10 mouse cellular contexts compared by ENCODE assay signal in genomic region chr7:141169300-141169699, GRCm38 (mm10). TPM values are rescaled to one million over a fixed set of nuclear protein-coding genes. Genes with fewer than 3 reads are reported as not detected.
DNase-seq lines count a peak whose midpoint lies in the region; ATAC-seq and TF ChIP-seq lines count a peak whose summit lies in the region.
"Had no signal": no experiment of that assay in that cellular context is flagged by ENCODE, and none has a peak within 500 bp of the region (broad histone marks: within the 10 kb centered on the region; RNA-seq: fewer than 3 reads in every experiment).

No protein-coding gene starts in this region.

- H3K9me3 ChIP-seq in forebrain, embryonic 16.5 days (ENCODE audit: control insufficient read depth, low read length) = no peaks in the 10 kb centered on the region
- H3K9me3 ChIP-seq in forebrain, postnatal 0 days (ENCODE audit: low read length) = no peaks in the 10 kb centered on the region
- no peaks in the 10 kb centered on the region for H3K9me3 ChIP-seq in neural tube, embryonic 12.5 days
- H3K9me3 ChIP-seq: forebrain, embryonic 15.5 days; hindbrain, embryonic 15.5 days had no signal

- TF ChIP-seq CTCF in forebrain, postnatal 0 days (IDR thresholded peaks at IDR 0.05; ENCODE audit: low read depth) = no peak

- 29% methylated on average over 1 of the region's 1 CpGs for WGBS in forebrain, embryonic 16.5 days
- 34% methylated on average over 1 of the region's 1 CpGs for WGBS in forebrain, postnatal 0 days
- 90% methylated on average over 1 of the region's 1 CpGs for WGBS in neural tube, embryonic 12.5 days

- no peak for ATAC-seq in forebrain, embryonic 16.5 days
- no peak for ATAC-seq in forebrain, postnatal 0 days
- no peak for ATAC-seq in neural tube, embryonic 12.5 days (ENCODE audit: low FRiP score, low read depth)
- ATAC-seq: forebrain, embryonic 15.5 days had no signal

- H3K27ac ChIP-seq in forebrain, embryonic 16.5 days (ENCODE audit: low read length) = no peak overlapping the region
- H3K27ac ChIP-seq in forebrain, postnatal 0 days (ENCODE audit: low read depth, low read length) = no peak overlapping the region
- H3K27ac ChIP-seq in neural tube, embryonic 12.5 days = no peak overlapping the region
- H3K27ac ChIP-seq: forebrain, embryonic 15.5 days; hindbrain, embryonic 15.5 days had no signal

- no peak overlapping the region for H3K4me2 ChIP-seq in forebrain, embryonic 16.5 days (ENCODE audit: low read length)
- H3K4me2 ChIP-seq in forebrain, postnatal 0 days (ENCODE audit: low read depth) = no peak overlapping the region
- 0 out of 2 replicates have a peak overlapping the region, but pooled peaks have one; percentile 53 for H3K4me2 ChIP-seq in neural tube, embryonic 12.5 days (replicated peaks)

- no peak overlapping the region for H3K4me3 ChIP-seq in forebrain, embryonic 16.5 days (replicated peaks; ENCODE audit: low read length)
- H3K4me3 ChIP-seq in forebrain, postnatal 0 days (ENCODE audit: low read depth, low read length) = no peak overlapping the region
- H3K4me3 ChIP-seq in neural tube, embryonic 12.5 days = no peak overlapping the region

- 0 out of 2 replicates have a peak overlapping the region, but pooled peaks have one; percentile 11 for H3K9ac ChIP-seq in forebrain, embryonic 16.5 days (replicated peaks; ENCODE audit: low read depth, low read length)
- H3K9ac ChIP-seq in forebrain, postnatal 0 days = no peak overlapping the region
- H3K9ac ChIP-seq in neural tube, embryonic 12.5 days = no peak overlapping the region

- DNase-seq in forebrain, postnatal 0 days = no peak
- DNase-seq in neural tube, embryonic 10.5 days (ENCODE audit: extremely low spot score, low spot score) = no peak
- peak; percentile 77 to 89 for DNase-seq in lung, adult 18-20 months
- DNase-seq in cerebellum, postnatal 14 days = no peak
- no peak for DNase-seq in left cerebral cortex, adult 9 months (ENCODE audit: low spot score in 2 of 2)
- no peak for DNase-seq in retina, embryonic 14.5 days (ENCODE audit: low spot score)

- H3K4me1 ChIP-seq in forebrain, embryonic 16.5 days (replicated peaks; ENCODE audit: control insufficient read depth, insufficient read depth, low read length) = peaks cover 18% of the 10 kb centered on the region
- peaks cover 8% of the 10 kb centered on the region; the same call in 1 of the 2 replicates for H3K4me1 ChIP-seq in forebrain, postnatal 0 days (ENCODE audit: insufficient read depth)
- peaks cover 18% of the 10 kb centered on the region for H3K4me1 ChIP-seq in neural tube, embryonic 12.5 days

- H3K27me3 ChIP-seq in forebrain, embryonic 16.5 days (replicated peaks; ENCODE audit: control insufficient read depth, insufficient read depth, low read length) = no peaks in the 10 kb centered on the region
- H3K27me3 ChIP-seq in forebrain, postnatal 0 days (ENCODE audit: insufficient read depth, low read length) = no peaks in the 10 kb centered on the region
- no peaks in the 10 kb centered on the region for H3K27me3 ChIP-seq in neural tube, embryonic 12.5 days (replicated peaks)
- H3K27me3 ChIP-seq: forebrain, embryonic 15.5 days; hindbrain, embryonic 15.5 days had no signal

- no peaks in the 10 kb centered on the region for H3K36me3 ChIP-seq in forebrain, embryonic 16.5 days (ENCODE audit: control insufficient read depth, insufficient read depth)
- H3K36me3 ChIP-seq in forebrain, postnatal 0 days (ENCODE audit: insufficient read depth) = no peaks in the 10 kb centered on the region
- H3K36me3 ChIP-seq in neural tube, embryonic 12.5 days = peaks cover 8% of the 10 kb centered on the region; the same call in 1 of the 2 replicates
- H3K36me3 ChIP-seq: forebrain, embryonic 15.5 days; hindbrain, embryonic 15.5 days had no signal

RNA-seq across cellular contexts. Expression of gene Rnh1, which starts 3.4 kb away (rescaled TPM):
- 41.0 and 45.7 TPM in 2 replicates for polyA plus RNA-seq in forebrain, embryonic 16.5 days (2015; fragmentation: Nextera tagmentation; extraction: Ambion mirVana)
- total RNA-seq in forebrain, postnatal 0 days (2014; rRNA removed) = 41.6 and 41.9 TPM in 2 replicates
- polyA plus RNA-seq in forebrain, postnatal 0 days (2015; fragmentation: Nextera tagmentation; extraction: Ambion mirVana) = 43.1 and 45.4 TPM in 2 replicates
- polyA plus RNA-seq in neural tube, embryonic 12.5 days (2016; fragmentation: Nextera tagmentation; extraction: Ambion mirVana) = 56.9 and 60.9 TPM in 2 replicates

RNA-seq across cellular contexts. Expression of gene Hras, which starts 24.5 kb away (rescaled TPM):
- 105 and 113 TPM in 2 replicates for polyA plus RNA-seq in forebrain, embryonic 16.5 days (2015; fragmentation: Nextera tagmentation; extraction: Ambion mirVana)
- 103 and 149 TPM in 2 replicates for total RNA-seq in forebrain, postnatal 0 days (2014; rRNA removed)
- 198 and 199 TPM in 2 replicates for polyA plus RNA-seq in forebrain, postnatal 0 days (2015; fragmentation: Nextera tagmentation; extraction: Ambion mirVana)
- 114 and 121 TPM in 2 replicates for polyA plus RNA-seq in neural tube, embryonic 12.5 days (2016; fragmentation: Nextera tagmentation; extraction: Ambion mirVana)

RNA-seq across cellular contexts. Expression of gene Lrrc56, which starts 24.7 kb away (rescaled TPM):
- polyA plus RNA-seq in forebrain, embryonic 16.5 days (2015; fragmentation: Nextera tagmentation; extraction: Ambion mirVana) = 10.0 and 13.9 TPM in 2 replicates
- 11.1 and 11.7 TPM in 2 replicates for total RNA-seq in forebrain, postnatal 0 days (2014; rRNA removed)
- 10.2 and 10.7 TPM in 2 replicates for polyA plus RNA-seq in forebrain, postnatal 0 days (2015; fragmentation: Nextera tagmentation; extraction: Ambion mirVana)
- 11.2 TPM in 2 replicates for polyA plus RNA-seq in neural tube, embryonic 12.5 days (2016; fragmentation: Nextera tagmentation; extraction: Ambion mirVana)

RNA-seq across cellular contexts. Expression of gene Lmntd2, which starts 44.6 kb away (rescaled TPM):
- polyA plus RNA-seq in forebrain, embryonic 16.5 days (2015; fragmentation: Nextera tagmentation; extraction: Ambion mirVana) = 0.76 and 1.2 TPM in 2 replicates
- 0.62 TPM in 1 of 2 replicates, not detected in the other for total RNA-seq in forebrain, postnatal 0 days (2014; rRNA removed)
- polyA plus RNA-seq in forebrain, postnatal 0 days (2015; fragmentation: Nextera tagmentation; extraction: Ambion mirVana) = 0.15 and 0.33 TPM in 2 replicates
- 2.5 and 3.8 TPM in 2 replicates for polyA plus RNA-seq in neural tube, embryonic 12.5 days (2016; fragmentation: Nextera tagmentation; extraction: Ambion mirVana)

RNA-seq across cellular contexts. Expression of gene Rassf7, which starts 46.4 kb away (rescaled TPM):
- 22.9 and 23.6 TPM in 2 replicates for polyA plus RNA-seq in forebrain, embryonic 16.5 days (2015; fragmentation: Nextera tagmentation; extraction: Ambion mirVana)
- 13.3 and 15.8 TPM in 2 replicates for total RNA-seq in forebrain, postnatal 0 days (2014; rRNA removed)
- 15.6 and 19.1 TPM in 2 replicates for polyA plus RNA-seq in forebrain, postnatal 0 days (2015; fragmentation: Nextera tagmentation; extraction: Ambion mirVana)
- polyA plus RNA-seq in neural tube, embryonic 12.5 days (2016; fragmentation: Nextera tagmentation; extraction: Ambion mirVana) = 37.1 and 38.7 TPM in 2 replicates

Comparison
In these comparisons a context has a peak if more than half of its experiments do, and no peak if none do; other contexts are left out.
1. DNase-seq: peak in lung, adult 18-20 months (2 of 2); none in forebrain, postnatal 0 days (single experiment), neural tube, embryonic 10.5 days (single experiment), cerebellum, postnatal 14 days (0 of 2), left cerebral cortex, adult 9 months (0 of 2) and retina, embryonic 14.5 days (single experiment).